In the genomic region with DNA sequence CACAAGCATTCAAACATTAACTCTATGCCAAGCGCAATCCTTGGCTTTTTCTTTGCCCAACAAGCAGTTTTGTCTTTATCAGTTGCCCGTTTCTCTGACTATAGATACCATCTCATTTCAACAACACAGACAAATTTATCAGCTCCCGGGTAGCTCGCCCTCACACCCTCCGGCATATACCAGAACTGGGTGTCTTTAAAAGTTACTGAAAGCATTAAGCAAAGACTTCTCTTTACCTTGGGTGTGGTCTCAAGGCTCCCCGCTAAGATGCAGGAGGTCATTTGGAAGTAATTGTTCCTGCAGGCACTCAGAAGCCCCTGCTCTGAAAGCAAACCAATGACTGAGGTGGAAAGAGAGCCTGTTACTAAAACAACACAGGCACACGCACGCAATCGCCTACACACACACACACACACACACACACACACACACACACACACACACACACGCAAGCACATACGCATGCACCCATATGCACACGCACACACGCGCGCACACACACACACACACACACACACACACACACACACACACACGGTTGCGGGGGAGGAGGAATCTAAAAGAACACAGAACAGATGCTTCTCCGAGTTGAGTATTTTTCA, we compare ENCODE assay signal across 13 mouse cellular contexts.
DNase-seq lines count a peak whose midpoint lies in the region; ATAC-seq lines count a peak whose summit lies in the region.
"Had no signal": no experiment of that assay in that cellular context is flagged by ENCODE, and none has a peak within 500 bp of the region (broad histone marks: within the 10 kb centered on the region; RNA-seq: fewer than 3 reads in every experiment).

No protein-coding gene starts in this region.

- no peaks in the 10 kb centered on the region for H3K27me3 ChIP-seq in forebrain, embryonic 15.5 days
- H3K27me3 ChIP-seq in forebrain, embryonic 11.5 days (ENCODE audit: control insufficient read depth, insufficient read depth, low read length): no peaks in the 10 kb centered on the region
- H3K27me3 ChIP-seq in heart, embryonic 11.5 days (ENCODE audit: control insufficient read depth, insufficient read depth, low read length): no peaks in the 10 kb centered on the region
- H3K27me3 ChIP-seq: heart, embryonic 12.5 days had no signal

- H3K4me1 ChIP-seq in forebrain, embryonic 15.5 days: peaks cover 15% of the 10 kb centered on the region; the same call in 1 of the 2 replicates
- H3K4me1 ChIP-seq in forebrain, embryonic 11.5 days (replicated peaks; ENCODE audit: control insufficient read depth, insufficient read depth, low read length): no peaks in the 10 kb centered on the region
- H3K4me1 ChIP-seq in heart, embryonic 11.5 days (ENCODE audit: control insufficient read depth, insufficient read depth, low read length): no peaks in the 10 kb centered on the region; the same call in 1 of the 2 replicates
- H3K4me1 ChIP-seq: heart, embryonic 12.5 days had no signal

- no peaks in the 10 kb centered on the region for H3K36me3 ChIP-seq in forebrain, embryonic 15.5 days
- no peaks in the 10 kb centered on the region for H3K36me3 ChIP-seq in forebrain, embryonic 11.5 days (ENCODE audit: control insufficient read depth, insufficient read depth, low read length)
- peaks cover 4% of the 10 kb centered on the region; the same call in 1 of the 2 replicates for H3K36me3 ChIP-seq in heart, embryonic 11.5 days (ENCODE audit: control insufficient read depth, insufficient read depth, low read length)

- 71% methylated on average over 14 of the region's 18 CpGs for WGBS in forebrain, embryonic 15.5 days
- WGBS in forebrain, embryonic 11.5 days: 89% methylated on average over 18 of the region's 18 CpGs
- WGBS in heart, embryonic 11.5 days (ENCODE audit: insufficient replicate concordance): 78% methylated on average over 16 of the region's 18 CpGs

- H3K27ac ChIP-seq in forebrain, embryonic 15.5 days (replicated peaks): peak overlapping the region; percentile 63
- H3K27ac ChIP-seq in forebrain, embryonic 11.5 days (ENCODE audit: low read depth, low read length): no peak overlapping the region
- no peak overlapping the region for H3K27ac ChIP-seq in heart, embryonic 11.5 days (ENCODE audit: low read depth, low read length)
- H3K27ac ChIP-seq: hindbrain, postnatal 0 days had no signal

- peak; percentile 74 for ATAC-seq in forebrain, embryonic 15.5 days (replicated peaks)
- no peak for ATAC-seq in forebrain, embryonic 11.5 days (replicated peaks; ENCODE audit: low FRiP score)
- ATAC-seq in heart, embryonic 11.5 days (replicated peaks; ENCODE audit: insufficient number of reproducible peaks, low FRiP score, low TSS enrichment): no peak
- ATAC-seq: hindbrain, postnatal 0 days had no signal

- no peak overlapping the region; the same call in 1 of the 2 replicates for H3K4me2 ChIP-seq in forebrain, embryonic 15.5 days (replicated peaks)
- H3K4me2 ChIP-seq in forebrain, embryonic 11.5 days (ENCODE audit: low read depth, low read length, severe bottlenecking): no peak overlapping the region
- no peak overlapping the region for H3K4me2 ChIP-seq in heart, embryonic 11.5 days
- H3K4me2 ChIP-seq: heart, embryonic 12.5 days had no signal

- H3K9ac ChIP-seq in forebrain, embryonic 15.5 days (replicated peaks): no peak overlapping the region
- no peak overlapping the region for H3K9ac ChIP-seq in forebrain, embryonic 11.5 days (ENCODE audit: low read length)
- H3K9ac ChIP-seq in heart, embryonic 11.5 days (ENCODE audit: low read depth, low read length): no peak overlapping the region
- H3K9ac ChIP-seq: heart, embryonic 12.5 days had no signal

- H3K4me3 ChIP-seq in forebrain, embryonic 15.5 days: no peak overlapping the region
- H3K4me3 ChIP-seq in forebrain, embryonic 11.5 days (ENCODE audit: low read depth, low read length): no peak overlapping the region
- H3K4me3 ChIP-seq in heart, embryonic 11.5 days (ENCODE audit: low read depth, low read length): no peak overlapping the region
- H3K4me3 ChIP-seq: heart, embryonic 12.5 days had no signal

- no peaks in the 10 kb centered on the region for H3K9me3 ChIP-seq in forebrain, embryonic 15.5 days
- no peaks in the 10 kb centered on the region for H3K9me3 ChIP-seq in forebrain, embryonic 11.5 days (ENCODE audit: control insufficient read depth, low read length)
- H3K9me3 ChIP-seq in heart, embryonic 11.5 days (replicated peaks; ENCODE audit: control insufficient read depth, low read length): no peaks in the 10 kb centered on the region
- H3K9me3 ChIP-seq: heart, embryonic 12.5 days had no signal

- DNase-seq in forebrain, embryonic 11.5 days (ENCODE audit: low spot score): no peak
- peak; percentile 14 to 58 for DNase-seq in frontal cortex, adult 2 months (ENCODE audit: extremely low spot score in 1 of 2, low spot score in 1 of 2)
- peak; percentile 34 to 47 for DNase-seq in left cerebral cortex, adult 18-20 months (ENCODE audit: low spot score in 2 of 2)
- DNase-seq in right cerebral cortex, postnatal 14 days: peak; percentile 39
- DNase-seq in thymus, postnatal 25 days: no peak
- DNase-seq in gastrocnemius, adult 18-20 months (ENCODE audit: low spot score): no peak
- DNase-seq: adrenal gland, adult 2 months; lung, adult 18-20 months; thymus, adult 18-20 months had no signal

Comparison
In these comparisons a context has a peak if more than half of its experiments do, and no peak if none do; other contexts are left out.
1. DNase-seq: peak in frontal cortex, adult 2 months (2 of 2), left cerebral cortex, adult 18-20 months (2 of 2) and right cerebral cortex, postnatal 14 days (single experiment); none in forebrain, embryonic 11.5 days (single experiment), thymus, postnatal 25 days (single experiment) and gastrocnemius, adult 18-20 months (single experiment).